Mouse (Mus musculus) MEL (cell line): ENCODE measurements around the gene Rcan1. TPM values are rescaled to one million over a fixed set of nuclear protein-coding genes. Genes with fewer than 3 reads are reported as not detected.

Experiments
- DNase-seq: peaks from one replicate; pipeline ENCODE4 v3.0.0; 2011; ENCODE audit warnings: low read depth, low spot score
- H3K27ac ChIP-seq: 2 replicates; pipeline ENCODE4 v1.5.1; 2012; ENCODE audit warnings: low read depth, mild to moderate bottlenecking, control low read depth, low read length, moderate library complexity; ENCODE audit not compliant: control insufficient read depth
- H3K27me3 ChIP-seq, 2 experiments: fragments of 150-350 bp in 1 of 2; sonication (generic) in 1 of 2; 2 replicates each; pipeline ENCODE4 v1.6.1; 2012; ENCODE audit warnings: low read length in 2 of 2, mild to moderate bottlenecking in 2 of 2, improper control_type of control experiment in 1 of 2, moderate library complexity in 1 of 2; ENCODE audit not compliant: insufficient read depth in 2 of 2, control insufficient read depth in 1 of 2
- H3K36me3 ChIP-seq, 2 experiments: 2 replicates each; pipeline ENCODE4 v1.6.1; 2012 to 2014; ENCODE audit warnings: low read length in 2 of 2, improper control_type of control experiment in 1 of 2, inconsistent platforms in 1 of 2, mild to moderate bottlenecking in 1 of 2; ENCODE audit not compliant: insufficient read depth in 2 of 2, control insufficient read depth in 1 of 2
- H3K4me1 ChIP-seq, 2 experiments: fragments of 150-350 bp in 1 of 2; sonication (generic) in 1 of 2; 2 replicates each; pipeline ENCODE4 v1.6.1; 2012; ENCODE audit warnings: low read length in 2 of 2, improper control_type of control experiment in 1 of 2, mild to moderate bottlenecking in 1 of 2; ENCODE audit not compliant: insufficient read depth in 2 of 2, control insufficient read depth in 1 of 2
- H3K4me3 ChIP-seq, 2 experiments: fragments of 150-350 bp in 1 of 2; sonication (generic) in 1 of 2; 2 replicates each; pipeline ENCODE4 v1.5.1; 2012; ENCODE audit warnings: low read depth in 2 of 2, low read length in 2 of 2, mild to moderate bottlenecking in 2 of 2, moderate library complexity in 2 of 2, control low read depth in 1 of 2, improper control_type of control experiment in 1 of 2; ENCODE audit not compliant: control insufficient read depth in 1 of 2, insufficient read depth in 1 of 2
- H3K79me2 ChIP-seq: 2 replicates; pipeline ENCODE4 v1.6.1; 2012; ENCODE audit warnings: mild to moderate bottlenecking, low read length, moderate library complexity; ENCODE audit not compliant: control insufficient read depth, poor library complexity, insufficient read depth
- H3K9ac ChIP-seq: 2 replicates; pipeline ENCODE4 v1.6.1; 2012; ENCODE audit warnings: low read depth, mild to moderate bottlenecking, control low read depth, low read length, moderate library complexity; ENCODE audit not compliant: control insufficient read depth, poor library complexity, severe bottlenecking
- H3K9me3 ChIP-seq: fragments of 150-350 bp; sonication (generic); replicated peaks from 2 replicates; pipeline ENCODE4 v1.6.1; 2012; ENCODE audit warnings: mild to moderate bottlenecking, low read length, improper control_type of control experiment, moderate library complexity; ENCODE audit not compliant: insufficient read depth
- CHD1 ChIP-seq: IDR thresholded peaks from 2 replicates; pipeline ENCODE4 v1.6.1; 2012; ENCODE audit warnings: low read depth, mild to moderate bottlenecking, inconsistent platforms, low read length, improper control_type of control experiment
- CHD2 ChIP-seq: IDR thresholded peaks from 2 replicates; pipeline ENCODE4 v1.6.1; 2011; ENCODE audit warnings: low read length, improper control_type of control experiment
- E2F4 ChIP-seq: IDR thresholded peaks from 2 replicates; pipeline ENCODE4 v1.6.1; 2011; ENCODE audit warnings: low read depth, low read length, improper control_type of control experiment, borderline replicate concordance
- EP300 ChIP-seq, 2 experiments: IDR thresholded peaks; 2 replicates each; pipeline ENCODE4 v1.6.1; 2011; ENCODE audit warnings: improper control_type of control experiment in 2 of 2, low read length in 2 of 2, low read depth in 1 of 2, mild to moderate bottlenecking in 1 of 2
- ETS1 ChIP-seq: IDR thresholded peaks from 2 replicates; pipeline ENCODE4 v1.6.1; 2012; ENCODE audit warnings: low read depth, mild to moderate bottlenecking, inconsistent platforms, low read length, improper control_type of control experiment, moderate library complexity
- JUND ChIP-seq: IDR thresholded peaks from 2 replicates; pipeline ENCODE4 v1.6.1; 2011; ENCODE audit warnings: low read depth, mild to moderate bottlenecking, improper control_type of control experiment, low read length
- KAT2A ChIP-seq: conservative IDR thresholded peaks from 2 replicates; pipeline ENCODE4 v1.6.1; 2012; ENCODE audit warnings: low read depth, low read length, improper control_type of control experiment, inconsistent platforms
- MAZ ChIP-seq: IDR thresholded peaks from 2 replicates; pipeline ENCODE4 v1.6.1; 2012; ENCODE audit warnings: low read depth, mild to moderate bottlenecking, inconsistent platforms, low read length, improper control_type of control experiment
- MEF2A ChIP-seq: IDR thresholded peaks from 2 replicates; pipeline ENCODE4 v1.6.1; 2014; ENCODE audit warnings: low read depth, mild to moderate bottlenecking, inconsistent platforms, low read length, improper control_type of control experiment; ENCODE audit not compliant: poor library complexity, insufficient replicate concordance, severe bottlenecking; ENCODE audit errors: extremely low read depth
- MYB ChIP-seq: IDR thresholded peaks from 2 replicates; pipeline ENCODE4 v1.6.1; 2011; ENCODE audit warnings: mild to moderate bottlenecking, low read depth, low read length, improper control_type of control experiment
- POLR2AphosphoS5 ChIP-seq: IDR thresholded peaks from 2 replicates; pipeline ENCODE4 v1.6.1; 2012; ENCODE audit warnings: low read depth, borderline replicate concordance, mild to moderate bottlenecking, inconsistent platforms, low read length, moderate library complexity, mixed read lengths
- RAD21 ChIP-seq: IDR thresholded peaks from 2 replicates; pipeline ENCODE4 v1.6.1; 2011; ENCODE audit warnings: mild to moderate bottlenecking, low read depth, low read length, improper control_type of control experiment
- RCOR1 ChIP-seq: IDR thresholded peaks from 2 replicates; pipeline ENCODE4 v1.6.1; 2012; ENCODE audit warnings: low read depth, mild to moderate bottlenecking, inconsistent platforms, low read length, improper control_type of control experiment
- SMC3 ChIP-seq: IDR thresholded peaks from 2 replicates; pipeline ENCODE4 v1.6.1; 2011; ENCODE audit warnings: low read depth, low read length, improper control_type of control experiment
- TAL1 ChIP-seq: IDR thresholded peaks from 2 replicates; pipeline ENCODE4 v1.6.1; 2012; ENCODE audit warnings: mild to moderate bottlenecking, inconsistent platforms, low read length, moderate library complexity, mixed read lengths
- TBP ChIP-seq: IDR thresholded peaks from 2 replicates; pipeline ENCODE4 v1.8.0; 2011; ENCODE audit warnings: low read depth, low read length, improper control_type of control experiment
- TCF12 ChIP-seq: IDR thresholded peaks from 2 replicates; pipeline ENCODE4 v1.6.1; 2014; ENCODE audit warnings: low read depth, mild to moderate bottlenecking, inconsistent platforms, low read length, improper control_type of control experiment, moderate library complexity
- USF1 ChIP-seq: IDR thresholded peaks from 2 replicates; pipeline ENCODE4 v1.6.1; 2014; ENCODE audit warnings: low read depth, mild to moderate bottlenecking, inconsistent platforms, low read length, improper control_type of control experiment, moderate library complexity
- ZKSCAN1 ChIP-seq: IDR thresholded peaks from 2 replicates; pipeline ENCODE4 v1.6.1; 2012; ENCODE audit warnings: low read depth, mild to moderate bottlenecking, inconsistent platforms, low read length, improper control_type of control experiment, moderate library complexity
- ZMIZ1 ChIP-seq: IDR thresholded peaks from 2 replicates; pipeline ENCODE4 v1.6.1; 2012; ENCODE audit warnings: low read depth, mild to moderate bottlenecking, inconsistent platforms, low read length, improper control_type of control experiment, moderate library complexity
- polyA plus RNA-seq, 2 experiments: library from polyadenylated mRNA; stranded (reverse) in 1 of 2; unstranded in 1 of 2; fragments of >175 nt in 1 of 2; fragments of >200 nt in 1 of 2; gene quantifications; 2 replicates each; pipeline versions ENCODE4 v1.2.1 to v1.2.4; 2012; ENCODE audit warnings: low replicate concordance in 2 of 2, low read depth in 1 of 2; ENCODE audit not compliant: insufficient read length in 2 of 2, insufficient read depth in 1 of 2, missing spikeins in 1 of 2
- total RNA-seq: library from RNA; depleted of rRNA; stranded (reverse); fragments of 300-350 nt; gene quantifications from 2 replicates; pipeline ENCODE4 v1.2.3, GENCODE M21; 2012

The Rcan1 gene
- total and polyA plus RNA-seq, 3 experiments, result 9.5 to 14.6 TPM; not detected in 1

GRCm38 (mm10) chr16:92381092-92381491, 89.6 kb downstream of the Rcan1 start:
- TF ChIP-seq TAL1, result no peak
- TF ChIP-seq USF1, result no peak
- no peak for TF ChIP-seq MEF2A
- TF ChIP-seq CHD1, result no peak
- no peak for TF ChIP-seq JUND
- no peak for TF ChIP-seq RCOR1
- TF ChIP-seq ZKSCAN1, result no peak
- TF ChIP-seq CHD2, result no peak
- no peak for TF ChIP-seq TBP
- TF ChIP-seq MYB, result no peak
- TF ChIP-seq ETS1, result no peak
- TF ChIP-seq KAT2A, result no peak
- no peak for TF ChIP-seq E2F4
- no peak for TF ChIP-seq MAZ
- no peak for TF ChIP-seq POLR2AphosphoS5
- TF ChIP-seq SMC3, result no peak
- Histone ChIP-seq H3K9me3 (no peaks in the 10 kb centered on the region), H3K4me3 (no peak overlapping the region), H3K79me2 (no peaks in the 10 kb centered on the region), H3K9ac (no peak overlapping the region), H3K27ac (no peak overlapping the region), H3K36me3 (no peaks in the 10 kb centered on the region), H3K27me3 (no peaks in the 10 kb centered on the region; a peak in 1 of 4 replicates), H3K4me1 (no peaks in the 10 kb centered on the region)
- DNase-seq, result no peak

GRCm38 (mm10) chr16:92376976-92377375, 93.7 kb downstream of the Rcan1 start:
- TF ChIP-seq EP300 (IDR thresholded peaks at IDR 0.05; ENCODE audit: low read depth in 1 of 2, low read length in 2 of 2) (no peak), RAD21 (no peak), TCF12 (no peak), ZMIZ1 (no peak), USF1 (no peak), POLR2AphosphoS5 (no peak), RCOR1 (no peak)
- H3K79me2 ChIP-seq, result no peaks in the 10 kb centered on the region
- no peaks in the 10 kb centered on the region for H3K4me1 ChIP-seq
- H3K27me3 ChIP-seq, result peaks cover 3 to 12% of the 10 kb centered on the region in 2 experiments
- no peak for DNase-seq
- no peak overlapping the region for H3K27ac ChIP-seq
- no peaks in the 10 kb centered on the region for H3K36me3 ChIP-seq
- no peaks in the 10 kb centered on the region for H3K9me3 ChIP-seq
- H3K4me3 ChIP-seq, result no peak overlapping the region
- H3K9ac ChIP-seq, result no peak overlapping the region
